32 mouse cellular contexts compared by ENCODE assay signal in genomic region chr1:114074506-114074905, GRCm38 (mm10).
"Had no signal": no experiment of that assay in that cellular context is flagged by ENCODE, and none has a peak within 500 bp of the region (broad histone marks: within the 10 kb centered on the region; RNA-seq: fewer than 3 reads in every experiment).

No protein-coding gene starts in this region.

- H3K36me3 ChIP-seq: limb, embryonic 10.5 days; limb, embryonic 12.5 days; limb, embryonic 13.5 days; limb, embryonic 15.5 days; liver, embryonic 12.5 days; liver, embryonic 13.5 days; liver, embryonic 15.5 days; lung, embryonic 15.5 days; midbrain, embryonic 10.5 days; midbrain, embryonic 12.5 days; midbrain, embryonic 13.5 days; midbrain, embryonic 15.5 days; neural tube, embryonic 12.5 days had no signal

- H3K27me3 ChIP-seq: limb, embryonic 12.5 days; limb, embryonic 13.5 days; limb, embryonic 15.5 days; liver, embryonic 12.5 days; liver, embryonic 13.5 days; liver, embryonic 15.5 days; lung, embryonic 15.5 days; megakaryocyte, embryonic 14.5 days; midbrain, embryonic 12.5 days; midbrain, embryonic 13.5 days; midbrain, embryonic 15.5 days; neural tube, embryonic 12.5 days had no signal

- H3K4me3 ChIP-seq: limb, embryonic 10.5 days; limb, embryonic 12.5 days; limb, embryonic 13.5 days; limb, embryonic 15.5 days; liver, embryonic 12.5 days; liver, embryonic 13.5 days; liver, embryonic 15.5 days; lung, embryonic 15.5 days; megakaryocyte, embryonic 14.5 days; midbrain, embryonic 10.5 days; midbrain, embryonic 12.5 days; midbrain, embryonic 13.5 days; midbrain, embryonic 15.5 days; myocyte; neural tube, embryonic 12.5 days had no signal

- H3K4me1 ChIP-seq: limb, embryonic 10.5 days; limb, embryonic 12.5 days; limb, embryonic 13.5 days; limb, embryonic 15.5 days; liver, embryonic 12.5 days; liver, embryonic 13.5 days; liver, embryonic 15.5 days; lung, embryonic 15.5 days; megakaryocyte, embryonic 14.5 days; midbrain, embryonic 10.5 days; midbrain, embryonic 12.5 days; midbrain, embryonic 13.5 days; midbrain, embryonic 15.5 days; neural tube, embryonic 12.5 days had no signal

- H3K4me2 ChIP-seq: limb, embryonic 12.5 days; limb, embryonic 13.5 days; limb, embryonic 15.5 days; liver, embryonic 11.5 days; liver, embryonic 12.5 days; liver, embryonic 13.5 days; liver, embryonic 15.5 days; lung, embryonic 14.5 days; lung, embryonic 15.5 days; midbrain, embryonic 11.5 days; midbrain, embryonic 12.5 days; midbrain, embryonic 13.5 days; midbrain, embryonic 15.5 days; neural tube, embryonic 12.5 days had no signal

- H3K9ac ChIP-seq: limb, embryonic 12.5 days; limb, embryonic 13.5 days; limb, embryonic 15.5 days; liver, embryonic 12.5 days; liver, embryonic 13.5 days; liver, embryonic 14.5 days; liver, embryonic 15.5 days; liver, postnatal 0 days; lung, embryonic 14.5 days; lung, embryonic 15.5 days; midbrain, embryonic 12.5 days; midbrain, embryonic 13.5 days; midbrain, embryonic 15.5 days; neural tube, embryonic 12.5 days had no signal

- ATAC-seq: liver, embryonic 12.5 days; liver, postnatal 0 days; lung, postnatal 0 days; midbrain, embryonic 13.5 days; midbrain, embryonic 15.5 days; midbrain, embryonic 16.5 days had no signal

- H3K9me3 ChIP-seq: limb, embryonic 10.5 days; limb, embryonic 12.5 days; limb, embryonic 13.5 days; limb, embryonic 15.5 days; liver, embryonic 12.5 days; liver, embryonic 13.5 days; liver, embryonic 15.5 days; lung, embryonic 15.5 days; megakaryocyte, embryonic 14.5 days; midbrain, embryonic 10.5 days; midbrain, embryonic 12.5 days; midbrain, embryonic 13.5 days; midbrain, embryonic 15.5 days; neural tube, embryonic 12.5 days had no signal

- H3K27ac ChIP-seq: limb, embryonic 10.5 days; limb, embryonic 12.5 days; limb, embryonic 13.5 days; limb, embryonic 15.5 days; liver, embryonic 12.5 days; liver, embryonic 13.5 days; liver, embryonic 14.5 days; liver, embryonic 15.5 days; lung, embryonic 15.5 days; macrophage; midbrain, embryonic 10.5 days; midbrain, embryonic 12.5 days; midbrain, embryonic 13.5 days; midbrain, embryonic 15.5 days; neural tube, embryonic 12.5 days had no signal

- DNase-seq: left cerebral cortex, postnatal 4 days; liver; liver, embryonic 13.5 days; liver, postnatal 0 days; lung, adult 18-20 months; lung, adult 2 months; lung, embryonic 14.5 days; lung, postnatal 10 days; lung, postnatal 14 days; lung, postnatal 36 days; lung, postnatal 4 days; midbrain, embryonic 14.5 days had no signal
